Mouse (Mus musculus): Measurements from ENCODE around the gene Parva.

Parva gene
- long read RNA-seq, experiment 1, full-length matches to known transcripts, result 14 of 38 reads
- long read RNA-seq, experiment 1, partial matches to known transcripts, result 0 of 38 reads
- long read RNA-seq, experiment 1, other reads (novel, unspliced or antisense), result 24 of 38 reads
- long read RNA-seq, experiment 2, full-length matches to known transcripts, result 20 of 33 reads
- long read RNA-seq, experiment 2, partial matches to known transcripts, result 2 of 33 reads
- long read RNA-seq, experiment 2, other reads (novel, unspliced or antisense), result 11 of 33 reads

- intact Hi-C loops (cut with DNase I), result no loop called here
Measured at GRCm38 (mm10) chr7:112427357-112428157, at the start of gene Parva. TSS of gene Parva (plus strand) at chr7:112427505.

- intact Hi-C loops (cut with DNase I), result loop anchor here (5.0 to 10.0 kb wide), 2 partner anchors 494 to 757 kb away; no protein-coding TSS in a partner anchor
Measured at GRCm38 (mm10) chr7:112378056-112378455, 49.2 kb upstream of the Parva start.

DNA sequence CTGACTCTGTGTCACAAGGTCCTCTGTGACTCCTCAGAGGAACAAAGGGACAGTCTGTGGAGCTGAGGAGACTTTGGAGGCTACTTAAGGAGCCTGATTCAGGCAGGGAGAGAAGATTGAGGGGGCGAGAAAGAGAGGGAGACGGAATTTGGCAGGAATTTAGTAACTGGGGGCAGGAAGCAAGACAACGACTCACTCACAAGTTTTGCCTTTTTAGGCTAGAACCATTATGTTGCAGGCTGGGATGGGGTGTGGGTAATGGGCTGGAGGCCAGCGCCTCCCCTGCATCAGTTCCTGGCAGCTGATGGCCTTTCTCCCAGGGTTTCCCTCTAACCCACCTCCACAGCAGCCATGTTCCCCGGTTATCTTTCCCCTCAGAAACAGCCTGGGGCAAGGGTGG, 48.8 kb upstream of the Parva start:
- intact Hi-C loops (cut with DNase I), result loop anchor here (5.0 to 10.0 kb wide), 2 partner anchors 494 to 756 kb away; no protein-coding TSS in a partner anchor

DNA sequence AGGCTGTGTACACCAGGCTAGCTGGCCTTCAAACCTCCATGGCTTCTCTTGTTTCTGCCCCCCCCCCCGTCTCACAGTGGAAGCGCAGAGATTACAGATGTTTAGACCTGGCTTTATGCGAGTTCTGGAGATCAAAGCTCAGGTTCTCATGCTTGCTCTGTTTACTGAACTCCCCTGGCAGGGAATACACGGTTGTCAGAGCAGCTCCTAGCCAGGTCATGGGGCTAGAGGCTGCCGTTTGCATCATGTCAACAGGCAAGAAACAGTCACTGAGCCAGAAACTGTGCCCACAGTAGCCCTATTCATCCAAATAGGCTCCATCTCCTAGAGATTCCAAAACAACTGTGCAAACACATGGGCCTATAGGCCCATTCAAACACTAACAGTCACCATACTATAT, 40.8 kb upstream of the Parva start:
- intact Hi-C loops (cut with DNase I), result no loop called here

- intact Hi-C loops (cut with DNase I), result no loop called here
Measured at GRCm38 (mm10) chr7:112387876-112388275, 39.4 kb upstream of the Parva start.

GRCm38 (mm10) chr7:112388363-112388875, 38.9 kb upstream of the Parva start:
- intact Hi-C loops (cut with DNase I), result no loop called here

- intact Hi-C loops (cut with DNase I), result no loop called here
Measured at GRCm38 (mm10) chr7:112389611-112390251, 37.6 kb upstream of the Parva start.

DNA sequence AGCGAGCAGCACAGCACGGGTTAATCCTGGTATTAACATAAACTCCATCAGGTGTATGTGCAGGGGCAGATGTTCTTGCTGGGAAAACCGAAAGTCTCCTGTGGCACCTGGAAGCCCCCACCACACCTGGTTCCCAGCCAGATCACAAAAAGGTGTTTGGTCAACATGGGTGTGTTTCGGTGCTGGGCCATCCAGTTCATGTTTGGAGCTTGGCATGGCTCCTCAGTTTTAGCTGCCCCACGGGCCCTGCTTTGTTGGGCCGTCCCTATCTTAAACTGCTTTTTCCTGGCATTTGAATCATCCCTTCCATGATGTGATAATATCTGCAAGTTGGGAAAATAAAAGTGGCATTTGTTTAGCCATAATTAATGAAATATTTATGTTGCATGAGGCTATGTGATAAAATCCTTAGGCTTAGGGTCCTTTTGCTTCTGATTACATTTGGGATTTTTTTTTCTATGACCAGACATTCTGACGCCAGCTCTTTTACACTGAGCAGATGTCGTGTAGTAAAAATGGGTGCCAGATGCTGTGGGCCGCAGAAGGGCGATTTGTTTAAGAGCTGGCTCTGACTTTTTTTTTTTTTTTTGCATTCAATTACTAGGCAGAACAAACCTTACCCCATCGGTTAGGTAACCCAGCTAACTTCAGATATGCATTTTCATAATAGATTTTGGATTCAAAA, 36.9 kb upstream of the Parva start:
- intact Hi-C loops (cut with DNase I), result no loop called here

DNA sequence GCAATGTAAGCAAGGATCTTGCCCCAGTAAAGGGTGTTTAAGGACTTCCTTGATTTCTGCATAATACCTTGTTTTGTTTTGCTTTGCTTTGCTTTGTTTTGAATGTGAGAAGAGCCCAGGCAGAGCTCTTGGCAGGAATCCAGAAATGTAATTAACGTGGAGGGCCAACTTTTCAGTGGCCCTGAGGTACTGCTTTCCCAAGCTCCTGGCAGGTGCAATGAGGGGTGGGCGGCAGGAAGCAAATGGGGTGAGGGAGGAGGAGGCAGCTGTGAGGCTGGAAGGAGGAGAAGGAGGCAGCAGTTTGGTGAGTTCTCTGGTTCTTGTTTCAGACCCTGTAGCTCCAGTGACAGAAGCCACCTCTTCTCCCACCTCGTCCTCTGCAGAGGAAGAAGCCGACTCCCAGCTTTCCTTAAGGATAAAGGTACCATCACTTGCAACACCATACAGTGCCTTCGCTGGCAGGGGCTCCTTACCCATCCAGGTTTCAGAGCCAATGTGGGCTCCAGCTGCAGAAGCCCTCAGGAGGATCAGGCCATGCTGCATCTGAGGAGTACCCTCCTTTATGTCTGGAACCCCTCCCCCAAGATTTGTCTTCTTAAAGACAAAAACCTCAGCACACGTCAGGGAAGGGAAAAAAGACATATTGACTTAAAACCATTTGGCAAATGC, 36.2 kb upstream of the Parva start:
- intact Hi-C loops (cut with DNase I), result no loop called here

DNA sequence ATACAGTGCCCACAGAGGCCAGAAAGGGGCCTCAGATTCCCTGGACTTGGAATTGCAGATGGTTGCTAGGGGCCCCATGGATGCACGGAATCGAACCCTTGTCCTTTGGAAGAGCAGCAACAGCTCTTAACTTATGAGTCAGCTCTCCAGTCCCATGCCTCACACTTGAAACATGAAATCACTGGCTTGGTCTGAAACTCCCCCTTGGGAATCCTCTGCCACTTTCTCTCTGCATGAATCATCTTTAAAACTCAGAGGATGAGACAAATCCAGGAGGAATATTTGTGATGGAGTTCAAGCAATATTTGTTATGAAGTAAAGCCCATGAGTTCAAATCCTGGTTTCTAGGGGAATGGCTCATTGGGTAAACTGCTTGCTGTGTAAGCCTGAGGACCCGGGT, 29.5 kb upstream of the Parva start:
- intact Hi-C loops (cut with DNase I), result no loop called here

- intact Hi-C loops (cut with DNase I), result loop anchor here (5.0 to 10.0 kb wide), 2 partner anchors 68 to 275 kb away; partner anchors contain the start of gene Tead1
Measured at GRCm38 (mm10) chr7:112399425-112400170, 27.7 kb upstream of the Parva start.

- intact Hi-C loops (cut with DNase I), result loop anchor here (5.0 to 10.0 kb wide), 2 partner anchors 67 to 275 kb away; partner anchors contain the start of gene Tead1
Measured at GRCm38 (mm10) chr7:112400175-112400574, 27.1 kb upstream of the Parva start.

GRCm38 (mm10) chr7:112405061-112405460, 22.2 kb upstream of the Parva start:
- intact Hi-C loops (cut with DNase I), result loop anchor here (10.0 kb wide), 1 partner anchor 270 kb away; the partner anchor contains the start of gene Tead1

DNA sequence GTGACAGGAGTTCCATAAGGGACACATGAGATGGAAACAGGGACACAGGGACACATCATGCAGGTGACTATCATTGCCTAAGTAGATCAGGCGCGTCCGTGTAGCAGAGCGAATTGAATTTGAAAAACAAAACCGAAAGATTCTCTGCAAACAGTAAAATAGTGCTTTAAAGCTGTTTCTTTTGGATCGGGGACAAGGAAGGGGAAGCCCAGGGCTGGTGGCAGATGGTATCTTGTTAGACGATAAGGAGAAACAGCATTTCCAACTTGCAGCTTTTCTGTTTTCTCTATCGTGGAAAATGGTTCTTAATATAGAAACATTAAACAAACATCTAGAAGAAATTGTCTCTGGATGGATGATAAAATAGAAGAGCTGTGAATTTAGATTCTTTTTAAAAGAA, 21.7 kb upstream of the Parva start:
- intact Hi-C loops (cut with DNase I), result loop anchor here (10.0 kb wide), 1 partner anchor 269 kb away; the partner anchor contains the start of gene Tead1

DNA sequence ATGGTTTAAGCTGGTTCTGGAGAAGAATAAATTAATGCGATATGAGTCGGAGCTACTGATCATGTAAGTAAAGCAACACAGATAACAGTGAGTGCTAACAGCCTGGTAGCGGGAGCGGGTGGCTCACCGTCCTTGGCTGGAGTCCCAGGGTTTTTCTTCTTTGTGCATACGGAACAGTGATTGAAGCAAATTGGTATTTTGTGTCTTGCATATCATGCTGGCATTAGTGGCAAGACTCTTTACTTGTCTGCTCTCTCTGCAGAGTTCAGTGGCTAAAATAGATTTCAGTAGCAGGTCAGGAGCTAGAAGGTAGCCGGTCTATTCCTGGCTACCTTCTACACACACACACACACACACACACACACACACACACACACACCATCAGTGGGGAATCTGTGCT, 19.7 kb upstream of the Parva start:
- intact Hi-C loops (cut with DNase I), result loop anchor here (10.0 kb wide), 1 partner anchor 267 kb away; the partner anchor contains the start of gene Tead1

- intact Hi-C loops (cut with DNase I), result loop anchor here (10.0 kb wide), 1 partner anchor 265 kb away; the partner anchor contains the start of gene Tead1
Measured at GRCm38 (mm10) chr7:112409991-112410390, 17.3 kb upstream of the Parva start.

- intact Hi-C loops (cut with DNase I), result no loop called here
Measured at GRCm38 (mm10) chr7:112413286-112413685, 14.0 kb upstream of the Parva start.

GRCm38 (mm10) chr7:112416058-112416526, 11.2 kb upstream of the Parva start:
- intact Hi-C loops (cut with DNase I), result no loop called here

All from adrenal gland (tissue).